Mouse (Mus musculus) midbrain, embryonic 12.5 days (tissue): ENCODE results near the gene Pdcd11. TPM values are rescaled to one million over a fixed set of nuclear protein-coding genes. Genes with fewer than 3 reads are reported as not detected.

Source experiments
- ATAC-seq: fragments of 200-750 bp; cut with Nextera tagmentation; 2 replicates; pipeline ENCODE4 v1.8.0; 2017; ENCODE audit warnings: low read depth, moderate TSS enrichment, moderate library complexity; ENCODE audit not compliant: low FRiP score
- H3K27ac ChIP-seq: fragments of 300-500 bp; sonication (generic); replicated peaks from 2 replicates; pipeline ENCODE4 v1.5.1; 2016; ENCODE audit warnings: mild to moderate bottlenecking
- H3K27me3 ChIP-seq: fragments of 300-500 bp; sonication (generic); 2 replicates; pipeline ENCODE4 v1.6.1; 2016; ENCODE audit warnings: mild to moderate bottlenecking
- H3K36me3 ChIP-seq: fragments of 300-500 bp; sonication (generic); 2 replicates; pipeline ENCODE4 v1.6.1; 2016
- H3K4me1 ChIP-seq: fragments of 300-500 bp; sonication (generic); 2 replicates; pipeline ENCODE4 v1.6.1; 2016
- H3K4me2 ChIP-seq: fragments of 300-500 bp; sonication (generic); replicated peaks from 2 replicates; pipeline ENCODE4 v1.6.1; 2016; ENCODE audit warnings: mild to moderate bottlenecking, moderate library complexity
- H3K4me3 ChIP-seq: fragments of 300-500 bp; sonication (generic); 2 replicates; pipeline ENCODE4 v1.5.1; 2016; ENCODE audit warnings: mild to moderate bottlenecking
- H3K9ac ChIP-seq: fragments of 300-500 bp; sonication (generic); replicated peaks from 2 replicates; pipeline ENCODE4 v1.6.1; 2016; ENCODE audit warnings: mild to moderate bottlenecking, moderate library complexity
- H3K9me3 ChIP-seq: fragments of 300-500 bp; sonication (generic); 2 replicates; pipeline ENCODE4 v1.6.1; 2016; ENCODE audit warnings: mild to moderate bottlenecking
- WGBS: fragments of 180-500 bp; shearing (Covaris S2); methylation state at CpG from one replicate; pipeline ENCODE4 v1.1.7; 2016; 5-methylcytosine and 5-hydroxymethylcytosine counted together
- polyA plus RNA-seq: library from polyadenylated mRNA; unstranded; fragments of >200 nt; fragmentation: Nextera tagmentation; extraction: Ambion mirVana; gene quantifications from 2 replicates; pipeline ENCODE4 v1.2.1, GENCODE M21; 2016

The Pdcd11 gene
- polyA plus RNA-seq, 1 experiment from 2014 or later = 10.6 TPM

- peak within 1 kb of the TSS; percentile 69 for H3K4me2 ChIP-seq
- H3K27me3 ChIP-seq = no peaks in the 10 kb centered on the region
- peak within 1 kb of the TSS; percentile 91 for H3K27ac ChIP-seq
- ATAC-seq = peak; percentile 83
- H3K4me1 ChIP-seq = peaks cover 11% of the 10 kb centered on the region
- H3K9me3 ChIP-seq = no peaks in the 10 kb centered on the region
- peaks cover 18% of the 10 kb centered on the region for H3K36me3 ChIP-seq
- H3K9ac ChIP-seq = peak within 1 kb of the TSS; percentile 96
- 11% methylated on average over 49 of the region's 49 CpGs for WGBS
- peak within 1 kb of the TSS; percentile 99 for H3K4me3 ChIP-seq
Measured at GRCm38 (mm10) chr19:47067096-47067882, 23.3 kb upstream of the Pdcd11 start, which contains the start of gene Taf5. Gene Taf5, plus strand, starts transcription at chr19:47067746.

GRCm38 (mm10) chr19:47067924-47068611 lies 22.5 kb upstream of the Pdcd11 start:
- no peaks in the 10 kb centered on the region for H3K27me3 ChIP-seq
- peak overlapping the region; percentile 96 for H3K9ac ChIP-seq
- WGBS = under 1% methylated on average over 57 of the region's 72 CpGs
- peak overlapping the region; percentile 99 for H3K4me3 ChIP-seq
- H3K4me1 ChIP-seq = peaks cover 11% of the 10 kb centered on the region
- peaks cover 26% of the 10 kb centered on the region for H3K36me3 ChIP-seq
- H3K4me2 ChIP-seq = peak overlapping the region; percentile 69
- peak overlapping the region; percentile 91 for H3K27ac ChIP-seq
- peak; percentile 86 for ATAC-seq
- H3K9me3 ChIP-seq = no peaks in the 10 kb centered on the region

- Histone ChIP-seq H3K27me3 (no peaks in the 10 kb centered on the region), H3K36me3 (peaks cover 29% of the 10 kb centered on the region), H3K9me3 (no peaks in the 10 kb centered on the region), H3K4me1 (peaks cover 15% of the 10 kb centered on the region), H3K4me3 (no peak overlapping the region), H3K4me2 (no peak overlapping the region), H3K27ac (no peak overlapping the region), H3K9ac (no peak overlapping the region)
- ATAC-seq = no peak
- 90% methylated on average over 3 of the region's 3 CpGs for WGBS
Measured at GRCm38 (mm10) chr19:47088226-47088625, 2.3 kb upstream of the Pdcd11 start.

- Histone ChIP-seq H3K4me3 (peak overlapping the region; percentile 91), H3K4me1 (peaks cover 15% of the 10 kb centered on the region), H3K4me2 (peak overlapping the region; percentile 68), H3K36me3 (peaks cover 26% of the 10 kb centered on the region), H3K27me3 (no peaks in the 10 kb centered on the region), H3K9me3 (no peaks in the 10 kb centered on the region), H3K9ac (peak overlapping the region; percentile 95), H3K27ac (peak overlapping the region; percentile 77)
- 4% methylated on average over 36 of the region's 36 CpGs for WGBS
- ATAC-seq = peak; percentile 73
Measured at GRCm38 (mm10) chr19:47089718-47090525, 646 bp upstream of the Pdcd11 start.

GRCm38 (mm10) chr19:47101080-47101479 lies 10.5 kb downstream of the Pdcd11 start:
- peaks cover 99% of the 10 kb centered on the region for H3K36me3 ChIP-seq
- H3K27ac ChIP-seq = no peak overlapping the region
- no peaks in the 10 kb centered on the region for H3K9me3 ChIP-seq
- 89% methylated on average over 5 of the region's 5 CpGs for WGBS
- no peaks in the 10 kb centered on the region for H3K4me1 ChIP-seq
- H3K4me2 ChIP-seq = no peak overlapping the region
- no peaks in the 10 kb centered on the region for H3K27me3 ChIP-seq
- no peak overlapping the region for H3K9ac ChIP-seq
- no peak overlapping the region for H3K4me3 ChIP-seq
- ATAC-seq = no peak

- no peaks in the 10 kb centered on the region for H3K4me1 ChIP-seq
- 96% methylated on average over 9 of the region's 9 CpGs for WGBS
- ATAC-seq = no peak
Measured at GRCm38 (mm10) chr19:47104641-47105271, 14.2 kb downstream of the Pdcd11 start.

GRCm38 (mm10) chr19:47118634-47119033 lies 28.1 kb downstream of the Pdcd11 start:
- WGBS = 80% methylated on average over 2 of the region's 2 CpGs

More at GRCm38 (mm10) chr19:47104641-47105271, 14.2 kb downstream of the Pdcd11 start:
- Histone ChIP-seq H3K4me3 (no peak overlapping the region), H3K9ac (no peak overlapping the region), H3K36me3 (peaks cover 99% of the 10 kb centered on the region), H3K9me3 (no peaks in the 10 kb centered on the region), H3K27ac (no peak overlapping the region), H3K4me2 (no peak overlapping the region), H3K27me3 (no peaks in the 10 kb centered on the region)

GRCm38 (mm10) chr19:47121054-47121453 lies 30.5 kb downstream of the Pdcd11 start:
- H3K9me3 ChIP-seq = no peaks in the 10 kb centered on the region
- H3K36me3 ChIP-seq = peaks cover 64% of the 10 kb centered on the region
- H3K4me1 ChIP-seq = no peaks in the 10 kb centered on the region
- no peak for ATAC-seq
- WGBS = 44% methylated on average over 4 of the region's 4 CpGs
- no peak overlapping the region for H3K4me3 ChIP-seq
- H3K27ac ChIP-seq = no peak overlapping the region
- no peak overlapping the region for H3K9ac ChIP-seq
- H3K4me2 ChIP-seq = no peak overlapping the region
- H3K27me3 ChIP-seq = no peaks in the 10 kb centered on the region

More at GRCm38 (mm10) chr19:47118634-47119033, 28.1 kb downstream of the Pdcd11 start:
- Histone ChIP-seq H3K9me3 (no peaks in the 10 kb centered on the region), H3K4me1 (no peaks in the 10 kb centered on the region), H3K9ac (no peak overlapping the region), H3K4me2 (no peak overlapping the region), H3K27me3 (no peaks in the 10 kb centered on the region), H3K27ac (no peak overlapping the region), H3K4me3 (no peak overlapping the region), H3K36me3 (peaks cover 71% of the 10 kb centered on the region)
- ATAC-seq = no peak

GRCm38 (mm10) chr19:47122802-47123201 lies 32.2 kb downstream of the Pdcd11 start:
- H3K27ac ChIP-seq = no peak overlapping the region
- no peaks in the 10 kb centered on the region for H3K4me1 ChIP-seq
- no peak overlapping the region for H3K4me3 ChIP-seq
- ATAC-seq = no peak
- 25% methylated on average over 2 of the region's 2 CpGs for WGBS
- H3K36me3 ChIP-seq = peaks cover 65% of the 10 kb centered on the region
- no peak overlapping the region for H3K4me2 ChIP-seq
- H3K27me3 ChIP-seq = no peaks in the 10 kb centered on the region
- no peak overlapping the region for H3K9ac ChIP-seq
- no peaks in the 10 kb centered on the region for H3K9me3 ChIP-seq

GRCm38 (mm10) chr19:47128164-47128563 lies 37.6 kb downstream of the Pdcd11 start:
- ATAC-seq = no peak
- peaks cover 79% of the 10 kb centered on the region for H3K36me3 ChIP-seq

GRCm38 (mm10) chr19:47128835-47129234 lies 38.3 kb downstream of the Pdcd11 start:
- Histone ChIP-seq H3K27ac (no peak overlapping the region), H3K4me2 (no peak overlapping the region), H3K9ac (no peak overlapping the region), H3K4me1 (no peaks in the 10 kb centered on the region), H3K9me3 (no peaks in the 10 kb centered on the region), H3K27me3 (no peaks in the 10 kb centered on the region), H3K4me3 (no peak overlapping the region), H3K36me3 (peaks cover 82% of the 10 kb centered on the region)
- ATAC-seq = no peak
- WGBS = 94% methylated on average over 11 of the region's 11 CpGs

More at GRCm38 (mm10) chr19:47128164-47128563, 37.6 kb downstream of the Pdcd11 start:
- WGBS = 93% methylated on average over 10 of the region's 10 CpGs
- Histone ChIP-seq H3K27me3 (no peaks in the 10 kb centered on the region), H3K9me3 (no peaks in the 10 kb centered on the region), H3K9ac (no peak overlapping the region), H3K4me3 (no peak overlapping the region), H3K4me1 (no peaks in the 10 kb centered on the region), H3K27ac (no peak overlapping the region), H3K4me2 (no peak overlapping the region)
